Mouse (Mus musculus) megakaryocyte, adult 5-6 weeks (primary cell): ENCODE data around the gene Ppp4r3a. TPM values are rescaled to one million over a fixed set of nuclear protein-coding genes. Genes with fewer than 3 reads are reported as not detected.

Experiments
- ATAC-seq: 2 replicates; pipeline ENCODE4 v1.8.0; 2016; ENCODE audit warnings: mild to moderate bottlenecking, inconsistent platforms; ENCODE audit not compliant: poor library complexity, severe bottlenecking
- total RNA-seq, 2 experiments: library from RNA; stranded (forward) in 1 of 2; stranded (reverse) in 1 of 2; fragments of 153-499, 151-499 nt in 1 of 2; fragments of 221-1000, 200-1000 nt in 1 of 2; gene quantifications; 2 replicates each; pipeline versions ENCODE4 v1.2.3 to v1.2.4; 2015 to 2017

Ppp4r3a gene
- total RNA-seq, 2 experiments from 2014 or later, result 82.6 to 110 TPM

DNA sequence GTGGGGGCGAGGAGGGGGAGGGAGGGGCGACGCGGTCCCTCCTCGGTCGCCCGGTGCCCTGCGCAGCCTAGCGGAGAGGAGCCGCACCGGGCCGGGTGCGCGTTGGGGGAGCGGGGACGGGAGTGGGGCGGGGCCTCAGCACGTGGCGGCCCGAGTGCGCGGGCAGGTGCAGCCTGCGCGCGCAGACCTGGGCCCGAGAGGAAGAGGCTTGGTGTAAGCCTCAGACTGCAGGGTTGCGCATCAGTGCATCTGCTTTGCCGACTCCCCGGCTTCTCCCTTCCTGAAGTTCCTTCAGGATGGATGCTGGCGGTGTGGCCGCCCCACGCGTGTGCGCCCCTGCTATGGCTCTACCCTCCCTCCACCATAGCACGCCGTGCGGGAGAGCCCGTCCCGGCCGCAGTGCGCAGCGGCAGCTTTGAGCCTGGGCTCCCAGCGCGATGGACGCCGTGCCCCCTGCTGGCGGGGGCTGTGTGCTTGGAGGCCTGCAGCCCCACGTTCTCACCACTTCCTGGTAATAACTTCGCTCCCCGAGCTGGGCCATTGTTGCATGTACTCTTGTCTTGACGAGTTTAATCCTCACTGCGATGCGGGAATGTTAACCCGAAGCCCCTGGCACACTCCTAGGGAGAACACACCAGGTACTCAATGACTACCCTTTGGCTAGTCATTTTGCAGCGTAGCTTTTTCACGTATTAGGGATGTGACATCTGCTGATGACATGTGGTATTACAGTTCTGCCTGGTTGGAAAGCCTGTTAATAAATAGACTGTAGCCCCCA, 54.4 kb downstream of the Ppp4r3a start, which contains the start of gene Ccdc88c:
TSS of gene Ccdc88c (minus strand) at position 103 of the 778 bp plus-strand sequence.
- peak; percentile 79 for ATAC-seq

GRCm38 (mm10) chr12:101028247-101028953, 55.1 kb downstream of the Ppp4r3a start:
- ATAC-seq, result no peak

DNA sequence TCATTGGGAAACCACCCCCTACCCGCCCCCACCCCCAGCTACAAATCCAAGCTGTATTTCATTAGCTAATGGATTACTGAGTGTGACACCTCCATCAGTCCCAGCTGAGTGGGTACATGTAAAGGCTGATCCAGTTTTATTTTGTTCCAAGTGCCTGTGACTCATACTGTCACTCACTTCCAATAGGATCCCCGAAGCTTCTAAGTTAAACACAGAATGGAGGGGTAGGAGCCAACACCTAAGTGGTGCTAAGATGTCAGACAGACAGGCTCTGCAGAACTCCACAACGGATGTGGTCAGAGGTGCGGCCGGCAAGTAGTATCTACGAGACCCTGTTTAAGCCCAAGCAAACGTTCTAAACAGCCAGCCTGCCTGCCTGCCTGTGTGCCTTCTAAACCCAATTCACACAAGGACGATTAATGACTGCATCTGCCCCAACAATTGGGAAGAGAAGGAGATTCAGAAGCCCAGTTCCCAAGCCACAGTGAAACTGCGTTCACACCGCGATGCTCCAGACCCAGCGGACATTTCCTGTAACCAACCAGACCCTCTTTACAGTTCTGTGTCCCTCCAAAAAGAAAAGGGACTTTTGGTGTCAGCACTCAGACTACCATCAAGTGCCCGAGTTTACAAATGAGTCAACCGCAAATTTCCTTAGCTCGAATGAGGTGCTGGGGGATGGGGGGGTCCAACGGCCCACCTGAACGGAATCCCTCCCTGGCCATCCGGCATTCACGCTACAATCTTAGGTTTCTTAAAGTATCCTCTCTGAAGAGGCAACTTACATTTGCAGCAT, 55.9 kb downstream of the Ppp4r3a start:
- no peak for ATAC-seq

- no peak for ATAC-seq
These were observed 56.6 kb downstream of the Ppp4r3a start for GRCm38 (mm10) chr12:101026946-101027345.

- ATAC-seq, result no peak
These were observed 57.0 kb downstream of the Ppp4r3a start for GRCm38 (mm10) chr12:101026518-101026917.

- ATAC-seq, result no peak
These were observed 57.5 kb downstream of the Ppp4r3a start for GRCm38 (mm10) chr12:101026025-101026424.

- peak; percentile 20 for ATAC-seq
These were observed 58.1 kb downstream of the Ppp4r3a start for GRCm38 (mm10) chr12:101025379-101025778.

- ATAC-seq, result no peak
These were observed 58.7 kb downstream of the Ppp4r3a start for GRCm38 (mm10) chr12:101024824-101025223.

DNA sequence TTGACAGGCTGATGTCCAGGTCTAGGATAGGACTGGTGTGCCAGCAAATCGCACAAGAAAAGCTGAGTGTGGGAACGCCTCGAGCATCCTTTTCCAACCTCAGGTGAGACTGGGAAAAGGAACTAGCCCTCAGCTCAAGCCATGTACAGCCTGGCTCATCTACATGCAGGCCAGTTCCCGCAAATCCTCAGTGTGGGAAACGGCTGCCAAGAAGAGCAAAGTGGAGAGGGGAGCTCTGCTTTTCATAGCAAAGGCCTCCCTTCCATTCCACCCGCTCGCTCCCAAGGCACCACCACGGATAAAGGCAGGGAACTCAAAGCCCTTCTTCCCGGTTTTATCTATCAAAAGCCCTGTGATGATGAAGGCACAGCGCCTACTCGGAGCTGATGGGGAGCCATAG, 60.4 kb downstream of the Ppp4r3a start:
- ATAC-seq, result no peak

DNA sequence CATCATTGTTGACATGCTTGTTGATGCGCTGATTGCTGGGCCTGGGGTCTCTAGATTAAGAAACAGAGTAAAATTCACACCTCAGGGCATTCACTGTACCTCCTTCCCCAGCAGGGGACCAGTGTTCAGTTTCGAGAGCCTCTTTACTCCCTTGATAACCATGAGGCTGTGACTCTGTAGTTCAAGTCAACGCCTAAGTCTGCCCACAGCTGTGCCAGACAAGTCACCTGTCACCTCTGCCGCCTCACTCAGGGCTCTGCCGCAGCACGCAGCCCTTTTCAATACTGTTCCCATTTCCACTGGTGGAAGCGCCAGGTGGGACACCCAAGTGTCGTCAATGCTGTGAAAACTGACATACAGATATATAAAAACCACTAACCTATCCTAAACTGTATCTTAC, 61.1 kb downstream of the Ppp4r3a start:
- no peak for ATAC-seq

DNA sequence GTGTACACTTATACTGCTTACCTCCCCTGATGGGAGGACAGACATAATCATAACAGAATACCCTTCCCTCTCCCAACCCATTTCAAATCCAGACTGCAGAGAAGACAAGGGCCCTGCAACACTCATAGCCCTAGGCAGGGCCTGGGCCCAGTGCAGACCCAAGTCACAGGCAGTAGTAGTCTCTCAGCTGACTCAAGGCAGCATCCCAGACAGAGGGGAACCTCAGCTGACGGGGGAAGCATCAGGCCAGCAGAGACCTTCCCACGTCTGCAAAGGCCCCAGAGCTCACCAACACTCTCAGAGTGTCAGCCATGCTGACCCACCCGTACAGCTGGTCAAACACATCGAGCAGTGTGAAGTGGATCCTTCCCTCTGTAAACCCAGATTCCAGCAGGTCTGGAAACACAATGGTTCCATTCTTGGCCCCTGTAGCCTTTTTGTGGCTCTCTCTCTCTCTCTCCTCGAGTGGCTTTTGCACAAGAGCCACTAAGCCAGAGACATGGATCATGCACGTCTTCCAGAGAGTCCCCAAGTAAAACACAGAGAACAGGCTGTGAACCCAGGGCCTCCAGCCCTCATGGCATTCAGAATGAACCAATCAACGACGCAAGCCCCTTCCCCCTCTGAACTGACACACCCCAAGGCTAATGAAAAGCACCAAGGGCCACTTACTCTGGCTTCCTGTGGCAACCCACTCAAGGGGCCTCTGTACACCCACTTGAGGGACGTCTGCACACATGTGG, 61.8 kb downstream of the Ppp4r3a start:
- no peak for ATAC-seq

DNA sequence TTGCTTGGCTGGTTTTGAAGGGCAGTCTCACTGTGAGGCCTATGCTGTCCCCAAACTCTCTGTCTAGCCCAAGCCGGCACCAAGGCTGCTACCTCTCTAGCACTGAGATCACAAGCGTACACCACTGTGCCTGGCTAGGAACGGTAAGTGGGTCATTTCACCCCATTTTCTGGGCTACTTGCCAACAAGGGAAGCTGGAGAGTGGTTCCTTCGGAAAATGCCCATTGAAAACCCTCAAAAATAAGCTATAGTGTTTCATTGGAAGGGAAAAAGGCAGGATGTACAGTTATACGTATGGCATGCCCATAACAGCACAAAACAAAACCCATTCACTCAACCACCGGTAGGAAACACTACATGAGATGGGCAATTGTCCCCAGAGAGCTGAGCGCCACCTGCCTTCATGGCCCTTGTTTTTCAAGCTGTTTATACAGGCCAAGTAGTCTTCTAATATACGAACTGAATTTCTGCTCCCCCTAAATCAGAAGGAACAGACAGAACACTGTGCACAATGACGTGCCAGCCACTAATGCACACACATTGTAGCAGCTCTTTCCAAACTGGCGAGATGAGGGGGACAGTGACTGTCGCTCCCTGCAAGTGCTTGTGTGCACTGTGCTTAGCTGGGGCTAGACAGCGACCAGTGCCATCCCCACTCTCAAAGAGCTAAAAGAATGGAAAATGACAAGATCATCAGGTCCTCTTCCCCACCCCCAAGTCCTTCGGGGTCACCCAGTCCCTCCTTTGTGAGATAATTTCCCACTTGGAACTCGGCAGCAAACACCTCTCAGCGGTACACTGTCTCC, 63.1 kb downstream of the Ppp4r3a start:
- no peak for ATAC-seq

DNA sequence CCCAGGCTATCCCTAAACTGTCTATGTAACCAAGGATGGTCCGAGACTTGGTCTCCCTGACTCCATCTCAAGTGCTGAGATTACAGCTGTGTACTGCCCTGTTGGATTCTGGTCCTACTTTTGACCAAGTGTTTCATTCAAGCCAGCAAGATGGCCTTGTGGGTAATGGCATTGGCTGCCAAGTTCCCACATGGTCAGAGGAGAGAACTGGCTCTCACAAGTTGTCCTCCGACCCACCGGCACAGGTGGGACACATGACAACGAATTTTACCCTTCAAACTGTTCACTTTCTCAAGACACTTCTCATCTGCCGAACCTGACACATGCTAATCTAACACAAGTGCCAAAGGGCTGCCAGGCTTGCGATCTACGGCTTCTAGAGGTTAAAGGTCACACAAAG, 64.1 kb downstream of the Ppp4r3a start:
- ATAC-seq, result no peak

DNA sequence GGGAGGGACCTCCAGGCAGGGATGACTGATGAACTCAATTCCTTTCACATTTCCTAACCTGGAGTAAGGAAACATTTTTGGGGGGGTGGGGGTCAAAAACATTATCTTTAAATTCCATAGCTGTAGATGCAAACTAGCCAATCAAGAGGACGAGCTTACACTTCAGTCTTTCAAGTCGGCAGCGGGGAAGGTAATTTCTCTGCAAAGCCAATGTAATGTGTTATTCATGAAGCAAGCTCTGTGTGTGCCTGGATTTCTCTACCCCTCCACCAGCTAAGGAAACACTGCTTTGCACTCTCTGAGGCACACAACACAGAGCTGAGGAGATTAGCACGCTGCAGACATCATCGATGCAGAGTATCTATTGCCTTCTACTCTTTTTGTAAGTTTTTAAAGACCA, 64.5 kb downstream of the Ppp4r3a start:
- ATAC-seq, result no peak

GRCm38 (mm10) chr12:101017971-101018371, 65.5 kb downstream of the Ppp4r3a start:
- peak; percentile 81 for ATAC-seq

- no peak for ATAC-seq
These were observed 67.0 kb downstream of the Ppp4r3a start for GRCm38 (mm10) chr12:101016412-101016928.

DNA sequence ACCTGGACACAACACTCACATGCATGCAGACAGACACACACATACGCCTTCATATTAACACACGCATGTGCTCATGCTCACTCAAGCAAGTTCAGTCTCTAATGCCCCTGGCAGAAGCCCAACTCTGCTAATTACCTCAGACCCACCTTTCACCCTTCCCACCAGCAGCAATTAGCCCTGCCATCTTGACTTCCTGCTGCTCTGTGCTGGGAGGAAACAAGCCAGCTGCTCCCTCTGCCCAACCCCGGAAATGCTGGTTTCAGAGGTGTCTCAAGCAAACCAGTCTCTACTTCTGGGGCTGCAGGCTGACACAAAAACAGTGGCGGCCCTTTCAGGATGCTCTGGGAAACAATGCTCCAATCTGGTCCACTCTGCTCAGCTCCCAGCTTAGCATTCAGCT, 67.6 kb downstream of the Ppp4r3a start:
- ATAC-seq, result peak; percentile 53

- no peak for ATAC-seq
These were observed 68.3 kb downstream of the Ppp4r3a start for GRCm38 (mm10) chr12:101015165-101015560.

- peak; percentile 23; the same call in 1 of the 2 replicates for ATAC-seq
These were observed 68.8 kb downstream of the Ppp4r3a start for GRCm38 (mm10) chr12:101014549-101015164.
